Mouse (Mus musculus) myocyte (in vitro differentiated cells): ENCODE measurements around the gene Srl.

ENCODE experiments used
- CEBPB ChIP-seq: IDR thresholded peaks from 2 replicates; pipeline ENCODE4 v1.6.1; 2011; ENCODE audit warnings: mild to moderate bottlenecking, moderate library complexity; ENCODE audit not compliant: poor library complexity, insufficient read depth, severe bottlenecking
- E2F4 ChIP-seq: IDR thresholded peaks from one replicate; pipeline ENCODE4 v1.6.1; 2011; ENCODE audit warnings: mild to moderate bottlenecking, control low read depth, moderate library complexity; ENCODE audit not compliant: insufficient read depth
- MAX ChIP-seq: IDR thresholded peaks from one replicate; pipeline ENCODE4 v1.6.1; 2011; ENCODE audit warnings: low read depth, mild to moderate bottlenecking, control low read depth
- MYOD1 ChIP-seq, 3 experiments: IDR thresholded peaks; one replicate each; pipeline ENCODE4 v1.6.1; 2011; ENCODE audit warnings: control low read depth in 2 of 3, low read depth in 2 of 3, mild to moderate bottlenecking in 2 of 3, moderate library complexity in 1 of 3; ENCODE audit not compliant: insufficient read length in 2 of 3, control insufficient read depth in 1 of 3
- MYOG ChIP-seq, 3 experiments: IDR thresholded peaks; one replicate each; pipeline ENCODE4 v1.6.1; 2011; ENCODE audit warnings: control low read depth in 2 of 3, low read depth in 2 of 3, mild to moderate bottlenecking in 2 of 3; ENCODE audit not compliant: insufficient read length in 2 of 3, control insufficient read depth in 1 of 3, insufficient read depth in 1 of 3
- POLR2A ChIP-seq: IDR thresholded peaks from one replicate; pipeline ENCODE4 v1.6.1; 2011; ENCODE audit warnings: low read depth, mild to moderate bottlenecking, control low read depth, moderate library complexity; ENCODE audit not compliant: insufficient read length
- POLR2AphosphoS2 ChIP-seq: IDR thresholded peaks from one replicate; pipeline ENCODE4 v1.6.1; 2011; ENCODE audit warnings: low read depth, control low read depth; ENCODE audit not compliant: insufficient read length
- REST ChIP-seq: IDR thresholded peaks from one replicate; pipeline ENCODE4 v1.6.1; 2011; ENCODE audit warnings: mild to moderate bottlenecking, control low read depth, moderate library complexity; ENCODE audit not compliant: insufficient read depth, insufficient read length
- SRF ChIP-seq: IDR thresholded peaks from one replicate; pipeline ENCODE4 v1.6.1; 2011; ENCODE audit warnings: low read depth; ENCODE audit not compliant: control insufficient read depth, insufficient read length
- TCF12 ChIP-seq: IDR thresholded peaks from one replicate; pipeline ENCODE4 v1.6.1; 2011; ENCODE audit warnings: mild to moderate bottlenecking, control low read depth; ENCODE audit not compliant: poor library complexity, insufficient read depth, severe bottlenecking
- TCF3 ChIP-seq: IDR thresholded peaks from one replicate; pipeline ENCODE4 v1.6.1; 2011; ENCODE audit warnings: low read depth, control low read depth; ENCODE audit not compliant: insufficient read length
- USF1 ChIP-seq: IDR thresholded peaks from one replicate; pipeline ENCODE4 v1.6.1; 2011; ENCODE audit warnings: low read depth, mild to moderate bottlenecking, control low read depth, moderate library complexity

DNA sequence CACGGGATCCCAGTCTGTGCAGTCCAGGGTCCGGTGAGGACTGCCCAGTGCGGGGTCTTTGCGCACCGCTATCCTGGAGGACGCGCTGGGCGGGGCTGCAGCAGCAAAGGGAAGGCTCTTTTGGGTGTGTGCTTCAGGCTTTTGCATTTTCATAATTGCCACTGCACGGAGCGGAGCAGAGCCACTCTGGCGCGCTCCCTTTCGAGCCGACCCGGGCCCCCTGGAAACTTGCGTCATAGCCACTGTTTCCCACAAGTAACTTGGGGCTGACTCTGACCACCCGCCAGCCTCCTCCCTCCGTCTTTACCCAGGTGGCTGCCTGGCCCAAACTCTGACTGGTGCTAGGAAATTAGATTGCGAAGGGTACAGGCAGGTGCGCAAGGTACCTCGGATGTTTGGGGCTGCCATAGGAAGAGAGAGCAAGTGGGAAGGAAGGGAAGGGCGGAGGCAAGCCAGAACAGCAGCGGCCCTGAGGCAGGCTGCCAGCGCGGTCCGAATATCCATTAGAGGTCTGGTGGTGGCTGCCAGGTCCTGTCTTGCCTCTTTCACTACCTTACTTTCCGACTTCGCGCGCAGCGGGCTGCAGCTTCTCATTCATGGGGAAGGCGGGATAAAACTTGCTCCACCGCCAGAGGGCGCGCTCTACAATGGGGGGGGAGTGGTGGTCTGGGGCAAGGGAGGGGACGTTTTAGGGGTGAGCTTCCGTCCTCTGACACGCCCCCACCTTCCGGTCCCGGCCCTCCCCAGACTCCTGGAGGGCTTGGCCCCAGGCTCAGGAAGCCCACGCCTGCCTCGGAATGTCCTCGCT, 18.7 kb upstream of the Srl start:
- no peak for TF ChIP-seq MAX
- no peak for TF ChIP-seq USF1
- TF ChIP-seq TCF12 = no peak
- TF ChIP-seq E2F4 = no peak
- no peak for TF ChIP-seq POLR2A
- TF ChIP-seq SRF = no peak
- no peak for TF ChIP-seq CEBPB
- no peak for TF ChIP-seq MYOG (IDR thresholded peaks at IDR 0.05; ENCODE audit: control insufficient read depth in 1 of 3, insufficient read depth in 1 of 3, insufficient read length in 2 of 3, low read depth in 2 of 3)
- TF ChIP-seq POLR2AphosphoS2 = no peak
- no peak for TF ChIP-seq MYOD1 (IDR thresholded peaks at IDR 0.05; ENCODE audit: control insufficient read depth in 1 of 3, insufficient read length in 2 of 3, low read depth in 2 of 3)
- TF ChIP-seq REST = no peak
- TF ChIP-seq TCF3 = no peak
